Mouse (Mus musculus): ENCODE results near the gene Flt3. TPM values are rescaled to one million over a fixed set of nuclear protein-coding genes. Genes with fewer than 3 reads are reported as not detected.
A peak's percentile ranks its signal among the peaks of the same experiment; 100 is the strongest.

The Flt3 gene
- total and polyA plus RNA-seq, 3 experiments: 0.76 to 3.3 (median 2.3) TPM

- TF ChIP-seq MAZ (IDR thresholded peaks at IDR 0.05; ENCODE audit: low read depth, low read length) (no peak), CHD2 (IDR thresholded peaks at IDR 0.05; ENCODE audit: low read length) (no peak), USF2 (conservative IDR thresholded peaks at IDR 0.05; ENCODE audit: low read depth, low read length) (no peak), BHLHE40 (IDR thresholded peaks at IDR 0.05; ENCODE audit: low read depth, low read length) (no peak), POLR2AphosphoS2 (IDR thresholded peaks at IDR 0.05; ENCODE audit: low read depth, low read length) (no peak), IRF4 (IDR thresholded peaks at IDR 0.05; ENCODE audit: low read depth, low read length) (peak; percentile 16; the same call in 1 of the 2 replicates), NRF1 (IDR thresholded peaks at IDR 0.05; ENCODE audit: low read depth, low read length) (peak; percentile 64), KAT2A (IDR thresholded peaks at IDR 0.05; ENCODE audit: insufficient replicate concordance, low read length) (no peak), JUND (conservative IDR thresholded peaks at IDR 0.05; ENCODE audit: low read depth, low read length) (no peak), ZC3H11A (IDR thresholded peaks at IDR 0.05; ENCODE audit: low read depth, low read length) (peak; percentile 16; the same call in 1 of the 2 replicates), RAD21 (IDR thresholded peaks at IDR 0.05; ENCODE audit: low read depth, low read length) (peak; percentile 80), ELF1 (IDR thresholded peaks at IDR 0.05; ENCODE audit: low read depth, low read length) (no peak), MAX (IDR thresholded peaks at IDR 0.05; ENCODE audit: low read length) (peak; percentile 41; the same call in 1 of the 2 replicates), MYC (IDR thresholded peaks at IDR 0.05; ENCODE audit: low read depth, low read length) (peak; percentile 61), ZNF384 (IDR thresholded peaks at IDR 0.05; ENCODE audit: low read depth, low read length) (no peak), CHD1 (IDR thresholded peaks at IDR 0.05; ENCODE audit: low read depth, low read length) (no peak), ZKSCAN1 (IDR thresholded peaks at IDR 0.05; ENCODE audit: borderline replicate concordance, low read depth, low read length) (no peak), ETS1 (conservative IDR thresholded peaks at IDR 0.05; ENCODE audit: low read depth, low read length) (no peak), JUN (IDR thresholded peaks at IDR 0.05; ENCODE audit: insufficient read depth, low read depth, low read length) (no peak), UBTF (IDR thresholded peaks at IDR 0.05; ENCODE audit: low read depth, low read length) (no peak), SIN3A (IDR thresholded peaks at IDR 0.05; ENCODE audit: low read length) (no peak), TCF12 (IDR thresholded peaks at IDR 0.05; ENCODE audit: low read depth, low read length) (peak; percentile 70), MEF2A (IDR thresholded peaks at IDR 0.05; ENCODE audit: borderline replicate concordance, low read depth, low read length) (0 out of 2 replicates have a peak, but pooled peaks have one; percentile 36), ZMIZ1 (IDR thresholded peaks at IDR 0.05; ENCODE audit: low read depth, low read length) (no peak), MXI1 (IDR thresholded peaks at IDR 0.05; ENCODE audit: low read depth, low read length) (no peak), EP300 (IDR thresholded peaks at IDR 0.05; ENCODE audit: low read length) (no peak), SMC3 (IDR thresholded peaks at IDR 0.05; ENCODE audit: low read depth, low read length) (peak; percentile 81), CTCF (conservative IDR thresholded peaks at IDR 0.05 in 1 of 2, IDR thresholded peaks at IDR 0.05 in 1 of 2; ENCODE audit: low read depth in 2 of 2, low read length in 2 of 2) (peak; percentile 67 to 95), NELFE (IDR thresholded peaks at IDR 0.05; ENCODE audit: low read depth, low read length) (peak; percentile 56; the same call in 1 of the 2 replicates), USF1 (IDR thresholded peaks at IDR 0.05; ENCODE audit: low read depth, low read length) (no peak), RCOR1 (conservative IDR thresholded peaks at IDR 0.05; ENCODE audit: low read depth, low read length) (no peak), MAFK (IDR thresholded peaks at IDR 0.05; ENCODE audit: insufficient replicate concordance, low read length) (no peak)
- DNase-seq (ENCODE audit: extremely low read depth): peak; percentile 80
- no peaks in the 10 kb centered on the region for H3K36me3 ChIP-seq (replicated peaks in 1 of 2; ENCODE audit: control insufficient read depth in 1 of 2, insufficient read depth in 1 of 2, low read length in 1 of 2)
- in situ Hi-C loops (cut with MboI; ENCODE audit: low pct_ligation_motif_present, low pct_unique_long_range_greater_than_20kb, low sequenced_read_pairs): no loop called here
- dilution Hi-C loops (cut with MboI; ENCODE audit: extremely low pct_ligation_motif_present, extremely low pct_unique_long_range_greater_than_20kb, low sequenced_read_pairs): no loop called here
- no peak overlapping the region for H3K9ac ChIP-seq (ENCODE audit: insufficient read depth, low read depth)
- H3K27ac ChIP-seq (ENCODE audit: insufficient read depth, low read depth): no peak overlapping the region
- H3K4me3 ChIP-seq (replicated peaks in 1 of 3; ENCODE audit: low read depth in 2 of 3, low read length in 2 of 3, poor library complexity in 1 of 3): no peak overlapping the region
- no peaks in the 10 kb centered on the region for H3K79me2 ChIP-seq (replicated peaks; ENCODE audit: control insufficient read depth, extremely low read depth, insufficient read depth, poor library complexity, severe bottlenecking)
- H3K4me2 ChIP-seq (ENCODE audit: insufficient read depth, low read depth, poor library complexity, severe bottlenecking): no peak overlapping the region
- peaks cover 3 to 9% of the 10 kb centered on the region in 2 experiments; a peak in 2 of 4 replicates for H3K4me1 ChIP-seq (ENCODE audit: control insufficient read depth in 1 of 2, insufficient read depth in 2 of 2)
- peaks cover 29% of the 10 kb centered on the region for H3K27me3 ChIP-seq (replicated peaks)
- H3K9me3 ChIP-seq (replicated peaks; ENCODE audit: low read length): no peaks in the 10 kb centered on the region
These were observed 107.0 kb downstream of the Flt3 start for GRCm38 (mm10) chr5:147293127-147293910.
